Mouse (Mus musculus): ENCODE results near the gene Gbp2b.

DNA sequence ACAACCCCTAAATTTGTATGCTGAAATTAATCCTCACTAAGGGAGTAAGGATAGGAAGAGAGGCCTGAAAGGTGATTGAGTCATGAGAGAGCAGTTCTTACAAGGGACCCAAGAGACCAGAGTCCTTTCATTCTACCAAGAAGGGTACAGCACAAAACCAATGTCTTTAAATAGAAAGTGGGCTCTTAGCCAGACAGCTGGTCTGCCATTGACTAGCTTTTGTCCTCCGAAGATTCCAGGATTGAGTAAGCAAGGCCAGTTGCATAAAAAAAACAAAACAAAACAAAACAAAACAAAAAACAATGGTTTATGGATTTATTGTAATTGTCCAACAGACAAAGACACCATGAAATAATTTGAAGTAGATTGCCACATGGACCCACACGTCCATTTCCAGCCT, 5.8 kb upstream of the Gbp2b start:
- TF ChIP-seq POLR2A (IDR thresholded peaks at IDR 0.05; ENCODE audit: low read depth, low read length) (no peak), CTCF (IDR thresholded peaks at IDR 0.05; ENCODE audit: extremely low read depth, insufficient read depth, insufficient read length, insufficient replicate concordance) (no peak)
